Mouse (Mus musculus) thymus, adult 2 months (tissue): ENCODE results near the gene Gp1bb. TPM values are rescaled to one million over a fixed set of nuclear protein-coding genes. Genes with fewer than 3 reads are reported as not detected.

Experiments used
- DNase-seq: peaks from one replicate; pipeline ENCODE4 v3.0.0; 2021
- H3K27ac ChIP-seq: fragments of 200-500 bp; 2 replicates; pipeline ENCODE4 v1.5.1; 2012; ENCODE audit warnings: low read length, control low read depth; ENCODE audit not compliant: control insufficient read depth, insufficient read depth
- H3K27me3 ChIP-seq: fragments of 200-500 bp; 2 replicates; pipeline ENCODE4 v1.6.1; 2012; ENCODE audit warnings: mild to moderate bottlenecking, low read length, moderate library complexity, mixed read lengths; ENCODE audit not compliant: control insufficient read depth, insufficient read depth
- H3K36me3 ChIP-seq: fragments of 200-500 bp; 2 replicates; pipeline ENCODE4 v1.6.1; 2012; ENCODE audit warnings: mild to moderate bottlenecking, low read length, moderate library complexity; ENCODE audit not compliant: control insufficient read depth, insufficient read depth
- H3K4me1 ChIP-seq: fragments of 200-500 bp; replicated peaks from 2 replicates; pipeline ENCODE4 v1.6.1; 2012; ENCODE audit warnings: low read length; ENCODE audit not compliant: control insufficient read depth, insufficient read depth
- H3K4me3 ChIP-seq: fragments of 200-500 bp; 2 replicates; pipeline ENCODE4 v1.5.1; 2012; ENCODE audit warnings: mild to moderate bottlenecking, low read length, control low read depth, moderate library complexity; ENCODE audit not compliant: control insufficient read depth, insufficient read depth
- CTCF ChIP-seq: fragments of 200-500 bp; IDR thresholded peaks from 2 replicates; pipeline ENCODE4 v1.5.1; 2012; ENCODE audit warnings: mild to moderate bottlenecking, control low read depth, low read length, moderate library complexity, borderline replicate concordance; ENCODE audit not compliant: control insufficient read depth, poor library complexity, insufficient read depth; ENCODE audit errors: extremely low read depth
- POLR2A ChIP-seq: fragments of 200-500 bp; IDR thresholded peaks from 2 replicates; pipeline ENCODE4 v1.6.1; 2012; ENCODE audit warnings: mild to moderate bottlenecking, low read length, control low read depth, moderate library complexity; ENCODE audit not compliant: control insufficient read depth, poor library complexity, insufficient read depth; ENCODE audit errors: extremely low read depth
- WGBS: fragments of 180-500 bp; shearing (Covaris S2); methylation state at CpG from one replicate; pipeline ENCODE4 v1.1.7; 2018; 5-methylcytosine and 5-hydroxymethylcytosine counted together
- polyA plus RNA-seq: library from polyadenylated mRNA; depleted of rRNA; stranded (reverse); fragments of >200 nt; gene quantifications from 2 replicates; pipeline ENCODE4 v1.2.3, GENCODE M21; 2012

Gp1bb gene
- polyA plus RNA-seq, 1 experiment, result 1.1 TPM

GRCm38 (mm10) chr16:18645329-18645728, 23.1 kb upstream of the Gp1bb start:
- 87% methylated on average over 6 of the region's 6 CpGs for WGBS
- DNase-seq, result no peak
- Histone ChIP-seq H3K4me3 (no peak overlapping the region), H3K27me3 (no peaks in the 10 kb centered on the region), H3K27ac (no peak overlapping the region), H3K4me1 (no peaks in the 10 kb centered on the region), H3K36me3 (no peaks in the 10 kb centered on the region)
- TF ChIP-seq CTCF (no peak), POLR2A (no peak)

DNA sequence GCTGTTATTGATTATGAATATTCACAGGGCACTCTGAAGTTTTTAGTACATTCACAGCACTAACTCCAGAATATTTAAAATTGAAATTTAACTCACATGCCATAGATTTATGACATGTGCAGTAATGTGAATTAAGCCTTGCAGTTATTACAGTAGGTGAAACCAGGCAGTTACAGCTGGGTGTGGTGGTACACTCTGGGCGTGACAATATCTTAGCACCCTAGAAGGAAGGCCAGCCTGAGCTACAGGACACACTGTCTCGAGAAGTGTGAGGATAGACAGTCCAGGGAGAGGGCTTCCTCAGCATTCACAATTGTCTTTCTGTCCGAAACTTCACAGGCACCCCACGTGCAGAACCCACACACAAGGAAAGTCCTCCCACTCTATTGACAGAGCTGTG, 22.3 kb upstream of the Gp1bb start:
- no peak overlapping the region for H3K4me3 ChIP-seq
- H3K27ac ChIP-seq, result no peak overlapping the region
- 89% methylated on average over 4 of the region's 4 CpGs for WGBS
- no peaks in the 10 kb centered on the region for H3K27me3 ChIP-seq
- no peak for DNase-seq
- no peaks in the 10 kb centered on the region for H3K4me1 ChIP-seq
- no peaks in the 10 kb centered on the region for H3K36me3 ChIP-seq
- TF ChIP-seq CTCF, result no peak
- TF ChIP-seq POLR2A, result no peak

DNA sequence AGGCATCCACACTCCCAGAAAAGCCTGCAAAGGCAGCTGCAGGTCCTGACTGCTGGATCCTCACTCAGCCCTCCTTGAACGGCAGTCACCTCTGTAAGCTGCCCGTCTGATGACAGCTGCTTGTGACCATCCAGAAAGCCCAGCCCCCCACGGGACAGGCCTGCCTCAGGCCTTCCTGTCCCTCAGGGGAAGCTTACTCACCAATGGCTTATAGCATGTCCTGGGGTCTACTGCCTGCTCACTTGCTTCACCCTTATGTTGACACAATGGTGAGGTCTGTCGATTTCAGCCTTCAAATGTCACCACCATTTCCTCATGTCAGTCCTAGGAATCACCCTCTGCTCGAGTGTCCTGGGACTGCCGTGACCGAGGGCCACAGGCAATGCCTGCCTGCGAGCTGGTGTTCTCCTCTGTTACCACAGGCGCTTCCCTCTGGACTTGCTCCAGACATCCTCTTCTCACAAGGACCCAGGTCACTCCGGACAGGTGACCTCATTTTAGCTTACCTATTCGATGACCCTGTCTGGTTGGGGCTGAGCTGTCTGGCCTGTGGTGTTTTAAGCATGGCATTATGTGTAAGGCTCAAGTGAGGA, 21.3 kb upstream of the Gp1bb start:
- TF ChIP-seq POLR2A (no peak), CTCF (no peak)
- Histone ChIP-seq H3K27ac (no peak overlapping the region), H3K4me3 (no peak overlapping the region), H3K4me1 (no peaks in the 10 kb centered on the region), H3K36me3 (no peaks in the 10 kb centered on the region), H3K27me3 (no peaks in the 10 kb centered on the region)
- no peak for DNase-seq
- 91% methylated on average over 11 of the region's 11 CpGs for WGBS

GRCm38 (mm10) chr16:18642897-18643296, 20.7 kb upstream of the Gp1bb start:
- Histone ChIP-seq H3K36me3 (no peaks in the 10 kb centered on the region), H3K27ac (no peak overlapping the region), H3K27me3 (no peaks in the 10 kb centered on the region), H3K4me3 (no peak overlapping the region), H3K4me1 (no peaks in the 10 kb centered on the region)
- WGBS, result 90% methylated on average over 4 of the region's 4 CpGs
- TF ChIP-seq POLR2A, result no peak
- no peak for TF ChIP-seq CTCF
- DNase-seq, result no peak

DNA sequence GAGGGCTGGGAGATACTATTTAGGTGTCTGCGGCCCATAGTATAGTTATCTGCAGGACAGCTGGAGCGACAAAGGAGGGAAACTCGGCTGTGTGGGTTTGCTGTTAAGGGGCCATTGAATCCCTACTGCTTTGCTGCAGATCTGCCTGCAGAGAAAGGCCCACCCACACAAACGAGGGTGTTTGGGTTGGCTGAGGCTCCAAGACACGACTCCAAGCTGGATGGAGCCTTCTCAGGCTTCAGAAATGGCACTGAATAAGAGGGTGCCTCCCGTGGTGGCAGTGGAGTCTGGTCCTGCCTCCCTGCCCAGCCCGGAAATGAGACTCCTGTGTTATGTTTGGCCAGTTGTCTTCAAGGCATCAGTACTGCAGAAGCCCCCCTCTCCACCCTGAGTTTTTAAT, 20.1 kb upstream of the Gp1bb start:
- TF ChIP-seq CTCF (no peak), POLR2A (no peak)
- WGBS, result 66% methylated on average over 7 of the region's 7 CpGs
- Histone ChIP-seq H3K4me1 (no peaks in the 10 kb centered on the region), H3K36me3 (no peaks in the 10 kb centered on the region), H3K4me3 (no peak overlapping the region), H3K27ac (no peak overlapping the region), H3K27me3 (no peaks in the 10 kb centered on the region)
- DNase-seq, result no peak

- no peak for DNase-seq
- TF ChIP-seq POLR2A (no peak), CTCF (no peak)
- H3K4me1 ChIP-seq, result no peaks in the 10 kb centered on the region
- WGBS, result 91% methylated on average over 1 of the region's 1 CpGs
- no peak overlapping the region for H3K27ac ChIP-seq
- H3K4me3 ChIP-seq, result no peak overlapping the region
- no peaks in the 10 kb centered on the region for H3K36me3 ChIP-seq
- H3K27me3 ChIP-seq, result no peaks in the 10 kb centered on the region
These were observed 17.3 kb upstream of the Gp1bb start for GRCm38 (mm10) chr16:18639382-18639929.

DNA sequence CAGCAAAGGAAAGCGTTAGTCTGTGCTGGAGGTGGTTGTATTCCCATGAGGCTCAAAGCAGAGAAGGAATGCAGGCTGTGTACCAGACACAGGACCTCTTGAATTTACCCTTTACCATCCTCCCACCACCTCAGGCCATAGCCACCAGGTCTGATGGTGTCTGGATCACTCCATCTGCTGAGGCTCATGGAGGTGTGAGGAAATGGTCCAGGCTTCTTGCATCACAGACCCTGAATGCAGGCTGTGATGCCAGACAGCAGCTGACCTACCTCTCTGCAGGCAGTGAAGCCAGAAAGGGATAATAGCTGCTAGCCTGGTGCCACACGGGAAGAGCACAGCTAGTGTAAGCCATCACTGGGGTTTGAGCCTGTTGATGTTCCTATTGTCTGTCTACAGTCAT, 16.2 kb upstream of the Gp1bb start:
- Histone ChIP-seq H3K27ac (no peak overlapping the region), H3K27me3 (no peaks in the 10 kb centered on the region), H3K4me3 (no peak overlapping the region), H3K36me3 (no peaks in the 10 kb centered on the region), H3K4me1 (no peaks in the 10 kb centered on the region)
- TF ChIP-seq POLR2A (no peak), CTCF (no peak)
- DNase-seq, result no peak
- 62% methylated on average over 2 of the region's 2 CpGs for WGBS

- TF ChIP-seq POLR2A (no peak), CTCF (no peak)
- 61% methylated on average over 3 of the region's 3 CpGs for WGBS
- Histone ChIP-seq H3K4me1 (no peaks in the 10 kb centered on the region), H3K27ac (no peak overlapping the region), H3K36me3 (no peaks in the 10 kb centered on the region), H3K4me3 (no peak overlapping the region), H3K27me3 (no peaks in the 10 kb centered on the region)
- DNase-seq, result no peak
These were observed 14.6 kb upstream of the Gp1bb start for GRCm38 (mm10) chr16:18636804-18637203.
